Mouse (Mus musculus) layer of hippocampus, postnatal 25 days (tissue): Measurements from ENCODE around the gene Sncb. TPM values are rescaled to one million over a fixed set of nuclear protein-coding genes. Genes with fewer than 3 reads are reported as not detected.
"Not testable (repeated sequence)": the region's sequence is repeated elsewhere in the genome, so short reads cannot be mapped to it uniquely, and the experiment has no call there.

Source experiments
- DNase-seq, 2 experiments: peaks; one replicate each; pipeline ENCODE4 v3.0.0; 2022; ENCODE audit warnings: mixed read lengths in 2 of 2, low spot score in 1 of 2; ENCODE audit errors: extremely low spot score in 1 of 2
- total RNA-seq, 2 experiments: library from RNA; stranded (reverse); gene quantifications; 2 replicates each; pipeline ENCODE4 v1.2.3; 2021

Sncb gene
- total RNA-seq = 100 to 1,000 TPM; 652 to 677 TPM

DNA sequence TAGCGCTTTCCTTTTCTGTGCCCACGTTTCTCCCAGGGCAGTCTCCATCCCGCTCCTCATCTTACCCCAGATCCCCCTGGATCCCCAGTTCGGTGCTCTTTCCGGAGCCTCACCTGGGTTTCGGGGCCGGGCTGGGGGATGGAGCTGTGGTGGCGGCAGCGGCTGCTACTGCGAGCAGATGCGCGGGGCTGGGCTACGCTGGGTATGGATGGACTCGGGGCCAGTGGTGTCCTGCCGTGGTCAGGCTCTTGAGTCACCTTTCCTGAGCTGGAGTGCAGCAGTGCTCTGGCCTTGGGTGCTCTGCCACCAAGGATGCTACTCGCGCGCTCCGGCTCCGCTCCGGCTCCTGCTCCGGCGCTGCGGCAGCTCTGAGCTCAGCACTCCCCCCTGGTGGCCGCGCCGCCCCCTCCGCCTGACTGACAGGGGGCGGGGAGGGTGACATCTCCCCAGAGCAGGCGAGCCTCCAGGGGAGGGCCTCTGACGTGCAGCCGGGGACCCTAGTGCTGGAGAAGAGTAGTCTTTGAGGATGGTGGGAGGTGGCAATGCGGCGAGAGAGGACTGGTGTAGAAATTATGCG is at the start of gene Sncb:
Sncb (minus strand) TSS at position 404 of the 577 bp plus-strand sequence.
- peak; percentile 81 to 88 for DNase-seq

DNA sequence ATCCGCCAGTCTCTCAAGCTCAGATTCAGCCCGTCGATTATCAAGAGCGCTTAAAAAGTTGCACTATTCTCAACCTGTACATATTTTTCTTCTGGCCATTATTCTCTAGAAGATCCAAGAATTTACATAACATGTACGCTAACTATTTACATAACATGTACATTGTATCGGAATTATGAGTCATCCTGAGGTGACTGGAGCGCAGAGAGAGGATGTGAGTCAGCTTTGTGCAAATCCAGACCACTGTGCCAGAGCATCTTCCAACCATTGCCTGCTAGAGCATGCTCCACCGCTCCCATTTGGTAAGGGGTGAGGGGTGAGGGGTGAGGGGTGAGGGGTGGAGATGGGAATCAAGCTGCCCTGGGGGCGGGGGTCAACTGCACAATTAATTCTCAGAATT is 47.0 kb upstream of the Sncb start:
- no peak for DNase-seq

- no peak for DNase-seq
Measured at GRCm38 (mm10) chr13:54811476-54811875, 45.1 kb upstream of the Sncb start.

- no peak for DNase-seq
Measured at GRCm38 (mm10) chr13:54808067-54808466, 41.7 kb upstream of the Sncb start.

GRCm38 (mm10) chr13:54806434-54806976 is 40.1 kb upstream of the Sncb start:
- no peak for DNase-seq

GRCm38 (mm10) chr13:54805134-54805838 is 38.9 kb upstream of the Sncb start:
- peak in 1 of 2 experiments; percentile 70 for DNase-seq

GRCm38 (mm10) chr13:54803010-54803409 is 36.6 kb upstream of the Sncb start:
- no peak for DNase-seq

GRCm38 (mm10) chr13:54800206-54800605 is 33.8 kb upstream of the Sncb start:
- DNase-seq = no peak

- peak; percentile 69 to 79 for DNase-seq
Measured at GRCm38 (mm10) chr13:54799701-54800100, 33.3 kb upstream of the Sncb start.

DNA sequence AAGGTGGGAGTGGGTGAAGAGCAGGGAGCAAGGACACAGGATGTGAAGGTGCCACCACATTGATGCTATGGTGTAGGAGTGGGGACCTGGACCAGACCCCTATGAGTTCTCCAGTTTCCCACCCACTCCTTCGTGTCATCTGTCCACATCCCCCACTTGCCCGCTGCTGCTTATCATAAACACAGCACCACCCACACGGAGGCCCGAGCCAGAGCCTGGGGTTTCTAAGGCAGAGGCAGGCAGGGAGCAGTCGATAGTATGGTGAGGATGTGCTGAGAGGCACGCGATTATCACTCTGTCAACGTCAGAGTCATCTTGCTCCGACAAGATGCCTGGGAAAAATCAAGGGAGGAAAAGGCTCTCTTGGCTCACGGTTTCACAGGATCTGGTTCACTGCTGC is 32.3 kb upstream of the Sncb start:
- DNase-seq = peak in 1 of 2 experiments; percentile 40

GRCm38 (mm10) chr13:54797861-54798643 is 31.7 kb upstream of the Sncb start:
- DNase-seq = no peak

DNA sequence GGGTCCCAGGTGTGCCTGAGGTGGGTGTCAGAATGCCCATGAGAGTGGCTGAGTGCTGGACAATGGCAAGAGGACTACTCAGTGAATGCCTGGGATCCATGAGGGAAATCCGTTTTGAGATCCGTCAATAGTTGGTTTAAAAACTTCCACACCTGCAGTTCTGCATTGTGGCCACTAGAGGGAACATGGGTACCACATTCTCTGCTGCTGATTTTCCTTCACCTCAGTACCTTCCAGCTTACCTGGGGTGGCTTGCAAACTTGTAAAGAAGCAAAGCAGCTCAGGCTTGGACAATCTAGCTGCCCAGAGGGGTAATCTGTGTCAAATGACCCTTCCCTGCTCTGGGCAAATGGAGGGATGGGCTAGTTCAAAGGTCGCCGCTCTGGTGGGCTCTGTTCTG is 31.0 kb upstream of the Sncb start:
- peak in 1 of 2 experiments; percentile 39 for DNase-seq

- no peak for DNase-seq
Measured at GRCm38 (mm10) chr13:54794843-54795242, 28.4 kb upstream of the Sncb start.

GRCm38 (mm10) chr13:54794002-54794577 is 27.7 kb upstream of the Sncb start:
- DNase-seq = peak in 1 of 2 experiments; percentile 40

DNA sequence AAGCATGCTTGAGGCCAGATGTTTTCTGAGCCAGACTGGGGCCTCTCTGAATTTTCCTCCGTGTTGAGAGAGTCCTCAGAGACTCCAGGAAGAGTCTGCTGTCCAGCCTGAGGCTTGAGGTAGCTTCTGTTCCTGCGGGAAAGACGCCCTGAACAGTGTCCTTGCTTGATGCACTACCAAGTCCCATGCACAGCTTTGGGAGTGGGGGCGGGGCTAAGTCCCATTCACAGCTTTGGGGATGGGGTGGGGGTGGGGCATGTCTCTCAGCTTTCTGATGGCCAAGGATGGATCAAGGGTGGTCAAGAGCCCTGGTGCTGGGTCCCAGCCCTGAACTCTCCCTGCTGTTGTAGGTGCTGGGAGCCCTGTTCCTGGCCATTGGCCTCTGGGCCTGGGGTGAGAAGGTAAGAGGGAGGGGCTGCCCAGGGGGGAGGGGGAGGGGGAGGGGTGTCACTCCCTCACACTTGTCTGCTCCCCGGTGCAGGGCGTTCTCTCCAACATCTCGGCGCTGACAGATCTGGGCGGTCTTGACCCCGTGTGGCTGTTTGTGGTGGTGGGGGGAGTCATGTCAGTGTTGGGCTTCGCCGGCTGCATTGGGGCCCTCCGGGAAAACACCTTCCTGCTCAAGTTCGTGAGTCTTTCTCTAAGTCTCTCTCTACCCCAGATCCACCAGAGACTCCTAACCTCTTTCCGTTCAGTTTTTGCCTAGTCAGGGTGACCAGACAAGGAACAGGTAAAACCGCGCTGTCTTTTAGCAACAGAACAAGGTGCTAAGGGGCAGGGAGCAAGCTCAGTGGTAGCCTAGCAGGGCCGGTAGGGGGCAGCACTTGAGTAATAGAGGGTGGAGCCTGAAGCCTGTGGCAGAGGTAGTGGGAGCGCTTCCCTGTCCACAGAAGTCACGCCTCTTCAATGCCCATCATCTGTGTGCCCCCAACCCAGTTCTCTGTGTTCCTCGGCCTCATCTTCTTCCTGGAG is 26.1 kb upstream of the Sncb start:
- no peak for DNase-seq

GRCm38 (mm10) chr13:54789561-54790397 is 23.4 kb upstream of the Sncb start:
- peak in 1 of 2 experiments; percentile 40 for DNase-seq

DNA sequence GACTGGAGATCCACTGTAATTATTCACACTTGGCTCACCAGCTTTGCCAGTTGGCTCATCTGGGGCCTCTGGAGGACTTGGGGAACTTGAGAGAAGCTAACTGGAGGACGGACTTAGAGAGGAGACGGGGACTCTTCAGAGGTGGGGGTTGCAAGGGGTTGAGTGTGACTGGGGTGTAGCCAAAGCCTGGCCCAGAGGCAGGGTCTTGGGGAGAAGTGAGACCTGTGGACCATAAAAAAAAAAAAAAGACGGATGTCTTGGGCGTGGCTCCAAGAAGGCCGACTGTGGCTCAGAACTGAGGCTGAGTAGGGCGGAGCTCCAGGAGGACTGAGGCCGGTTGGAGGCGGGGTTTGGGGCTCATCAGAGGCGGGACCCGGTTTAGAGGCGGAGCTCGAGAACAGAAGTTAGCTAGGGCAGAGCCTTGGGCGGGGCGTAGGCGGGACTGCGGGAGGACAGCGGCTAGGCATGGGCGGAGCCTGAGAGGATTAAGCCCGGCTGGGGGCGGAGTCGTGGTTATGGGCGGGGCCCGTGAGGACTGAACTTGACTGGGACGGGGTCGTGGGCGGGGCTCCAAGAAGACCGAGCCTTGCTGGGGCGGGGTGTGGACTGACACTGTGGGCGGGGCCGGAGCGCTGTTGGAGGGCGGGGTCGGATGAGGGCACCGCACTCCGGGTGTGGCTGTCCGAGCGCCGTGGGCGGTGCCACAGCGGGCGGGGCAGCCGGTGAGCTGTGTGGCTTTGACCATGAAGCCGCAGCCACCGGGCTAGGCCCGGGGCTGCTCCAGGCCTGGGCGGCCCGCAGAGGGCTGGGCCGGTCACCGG is 22.6 kb upstream of the Sncb start, which contains the start of gene Tspan17:
Tspan17 (plus strand) TSS at position 638 of the 821 bp plus-strand sequence.
- peak; percentile 79 to 80 for DNase-seq

GRCm38 (mm10) chr13:54787591-54787990 is 21.2 kb upstream of the Sncb start:
- DNase-seq = not testable (repeated sequence)
